Mouse (Mus musculus) adrenal gland, adult (tissue): ENCODE measurements around the gene Rab4b.
A peak's percentile ranks its signal among the peaks of the same experiment; 100 is the strongest.

Source experiments
- DNase-seq, 2 experiments: peaks; one replicate each; pipeline ENCODE4 v3.0.0; 2022 to 2023; ENCODE audit warnings: low spot score in 1 of 2; ENCODE audit not compliant: inconsistent age in 2 of 2

Gene Rab4b

GRCm38 (mm10) chr7:27185986-27186385 is 7.3 kb upstream of the Rab4b start:
- DNase-seq = no peak

- peak; percentile 43 to 71 for DNase-seq
Measured at GRCm38 (mm10) chr7:27184964-27185363, 6.3 kb upstream of the Rab4b start.

- DNase-seq = no peak
Measured at GRCm38 (mm10) chr7:27182498-27182897, 3.8 kb upstream of the Rab4b start.

DNA sequence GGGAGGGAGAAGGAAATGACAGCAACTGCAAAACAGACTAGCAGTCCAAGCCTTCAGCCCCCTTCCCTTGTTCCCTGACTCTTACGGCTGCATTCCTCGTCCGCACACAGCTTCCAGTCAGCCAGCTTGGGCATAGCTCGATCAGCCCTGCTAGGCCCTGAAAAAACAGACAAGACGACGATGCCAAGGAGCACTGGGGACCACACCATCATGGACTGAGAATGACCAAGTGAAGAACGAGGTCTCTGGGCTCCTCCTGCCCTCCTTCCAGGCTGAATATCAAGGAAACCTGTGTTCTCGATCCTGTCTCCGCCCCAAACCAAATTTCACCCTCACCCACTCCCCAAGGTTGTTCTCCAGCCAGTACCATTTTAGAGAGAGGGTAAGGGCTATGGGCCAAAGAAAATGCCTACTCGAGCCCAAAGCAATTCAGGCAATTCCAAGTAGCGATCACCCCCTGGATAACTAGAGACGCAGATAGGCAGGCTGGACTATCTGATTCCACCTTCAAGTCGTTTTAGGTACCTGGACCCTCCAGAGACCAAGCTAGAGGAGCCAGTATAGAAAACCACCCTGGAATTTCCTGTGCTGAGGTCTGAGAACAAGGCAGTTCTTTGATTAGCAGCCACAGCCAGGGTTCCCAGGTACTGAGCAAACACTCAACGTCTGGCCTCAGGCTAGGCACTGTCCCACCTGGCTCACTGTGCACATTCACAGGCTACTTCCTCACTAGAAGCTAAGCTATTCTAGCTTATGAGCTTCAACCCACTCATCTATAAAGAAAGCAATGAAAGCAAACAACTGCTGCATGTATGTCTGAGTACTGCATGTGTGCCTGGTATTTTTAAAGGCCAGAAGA is 2.4 kb upstream of the Rab4b start, which contains the start of the genes Gm21983 and Mia:
TSS of gene Gm21983 (minus strand) at position 250 of the 859 bp plus-strand sequence.
TSS of gene Mia (minus strand) at position 321 of the 859 bp plus-strand sequence.
- DNase-seq = no peak

GRCm38 (mm10) chr7:27180036-27180435 is 1.3 kb upstream of the Rab4b start:
- peak; percentile 51 to 77 for DNase-seq

DNA sequence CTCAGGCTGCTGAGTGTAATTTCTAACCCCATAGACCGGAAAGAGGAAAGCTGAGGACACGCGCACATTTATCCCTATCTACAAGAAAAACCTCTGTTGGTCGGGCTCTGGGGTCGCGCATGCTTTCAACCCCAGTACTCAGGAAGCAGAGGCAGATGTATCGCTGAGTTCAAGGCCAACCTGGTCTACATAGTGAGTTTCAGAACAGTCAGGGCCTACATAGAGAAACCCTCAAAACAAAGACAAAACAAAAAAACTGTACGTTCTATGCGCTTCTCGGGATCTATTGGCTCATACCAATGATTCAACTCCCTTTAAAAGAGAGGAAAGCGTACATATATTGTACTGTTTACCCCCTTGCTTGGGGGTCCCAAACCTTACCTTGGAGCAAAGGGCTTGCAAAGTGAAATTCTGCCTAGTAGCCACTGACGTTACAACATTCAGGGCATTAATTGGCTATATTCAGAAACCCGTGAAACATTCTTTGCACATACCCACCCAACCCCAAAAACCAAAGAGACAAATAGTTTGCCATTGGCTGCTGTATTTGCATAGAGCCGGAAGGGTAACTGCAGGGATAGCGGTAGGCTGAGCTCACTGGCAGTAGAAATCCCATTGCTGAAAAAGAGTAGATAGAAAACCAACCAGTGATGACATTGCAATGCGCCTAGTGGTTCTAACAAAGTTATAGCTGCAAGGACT is 672 bp upstream of the Rab4b start:
- no peak for DNase-seq

DNA sequence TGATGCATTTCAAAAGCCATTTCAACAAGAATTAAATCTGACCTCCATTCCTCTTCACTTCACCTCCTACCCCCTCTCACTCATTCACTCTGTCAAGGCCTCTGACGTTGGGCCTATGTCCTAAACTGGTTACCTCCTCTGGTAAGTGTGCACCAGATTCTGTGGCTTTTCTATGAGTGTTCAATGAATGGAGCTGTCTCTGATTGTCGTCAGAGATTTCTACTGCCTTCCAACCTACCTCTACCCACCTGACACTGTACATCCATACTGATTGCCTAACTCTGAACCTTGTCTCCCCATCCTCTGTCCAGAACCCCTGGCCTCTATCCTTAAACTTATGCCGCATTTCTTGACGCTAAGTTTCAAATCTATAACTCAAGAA is 763 bp downstream of the Rab4b start:
- no peak for DNase-seq

DNA sequence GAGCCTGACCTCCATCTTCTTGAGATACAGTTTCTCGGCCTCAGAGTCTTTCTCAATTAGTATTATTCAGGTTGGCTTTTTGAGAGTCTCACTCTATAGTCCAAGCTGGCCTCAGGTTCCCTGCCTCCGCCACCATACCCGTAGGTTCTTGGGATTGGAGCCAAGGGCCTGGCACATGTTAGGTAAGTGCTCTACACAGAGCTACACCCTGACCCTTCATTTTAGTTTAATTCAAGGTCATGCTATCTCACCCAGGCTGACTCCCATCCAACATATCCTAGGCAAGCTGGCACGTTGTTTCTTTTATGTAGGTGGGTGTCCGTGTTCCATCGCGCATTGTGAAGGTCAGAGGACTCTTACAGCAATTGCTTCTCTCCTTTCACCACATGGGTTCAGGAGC is 3.8 kb downstream of the Rab4b start:
- peak; percentile 46 to 54 for DNase-seq

DNA sequence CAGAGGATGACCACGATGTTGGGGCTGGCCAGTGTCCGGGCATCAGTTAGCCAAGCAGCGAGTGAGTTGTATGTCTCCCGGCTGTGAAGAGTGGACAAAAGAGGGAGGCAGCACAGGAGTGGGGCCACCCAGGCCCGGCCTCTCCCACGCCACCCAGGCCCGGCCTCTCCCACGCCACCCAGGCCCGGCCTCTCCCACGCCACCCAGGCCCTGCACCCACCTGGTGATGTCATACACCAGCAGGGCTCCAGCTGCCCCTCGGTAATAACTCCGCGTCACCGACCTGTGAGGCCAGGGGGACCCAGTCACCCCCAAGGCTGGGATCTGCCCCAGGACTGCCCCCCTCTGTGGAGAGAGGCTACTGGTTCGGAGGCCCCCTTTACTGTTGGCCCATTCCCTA is 4.2 kb downstream of the Rab4b start:
- peak in 1 of 2 experiments; percentile 32 for DNase-seq

GRCm38 (mm10) chr7:27170981-27171380 is 7.7 kb downstream of the Rab4b start:
- no peak for DNase-seq

DNA sequence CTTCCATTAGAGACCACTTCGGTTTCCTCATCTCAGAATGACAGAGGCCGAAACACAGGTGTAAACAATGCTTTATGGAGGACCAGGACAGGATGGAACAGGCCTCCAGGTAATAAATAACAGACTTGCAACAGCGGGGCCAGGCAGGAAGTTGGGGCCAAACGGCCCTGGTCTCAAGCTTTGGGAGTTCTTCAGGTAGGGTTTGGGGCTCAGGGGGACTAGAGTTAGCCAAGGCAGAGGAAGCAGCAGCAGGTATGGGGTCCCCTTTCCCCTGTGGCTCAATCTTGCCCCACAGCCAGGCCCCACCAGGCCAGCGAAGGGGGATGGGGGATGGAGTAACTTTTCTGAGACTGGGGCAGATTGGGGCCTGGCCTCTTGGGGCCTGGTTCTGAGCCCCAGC is 10.3 kb downstream of the Rab4b start:
- DNase-seq = peak in 1 of 2 experiments; percentile 33

DNA sequence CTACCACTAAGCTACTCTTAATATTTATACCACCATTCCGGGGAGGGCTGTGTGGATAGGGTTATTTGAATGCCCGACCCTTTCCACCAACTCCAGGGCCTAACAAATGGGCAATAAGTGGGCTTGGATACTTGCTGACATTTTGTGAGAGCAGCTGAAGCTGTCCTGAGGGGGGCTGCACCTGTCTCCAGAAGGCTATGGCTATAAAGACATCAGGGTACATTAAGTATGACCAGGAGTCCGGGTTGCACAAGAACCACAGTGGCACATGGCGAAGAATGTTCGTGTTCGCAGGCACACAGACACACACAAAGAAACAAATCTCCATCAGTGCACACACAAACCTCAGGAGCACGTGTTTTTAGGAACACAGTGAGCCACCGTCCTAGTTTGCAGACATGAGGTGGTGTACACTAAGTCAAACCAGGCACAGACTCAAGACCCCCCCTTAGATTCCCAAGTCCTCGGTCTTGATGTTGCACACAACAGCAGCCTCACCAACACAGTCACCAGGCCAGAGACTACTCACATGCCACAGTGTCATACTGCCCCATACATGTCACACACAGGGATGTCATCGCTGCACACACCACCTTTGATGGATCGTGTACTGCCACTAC is 11.1 kb downstream of the Rab4b start:
- peak in 1 of 2 experiments; percentile 61 for DNase-seq

DNA sequence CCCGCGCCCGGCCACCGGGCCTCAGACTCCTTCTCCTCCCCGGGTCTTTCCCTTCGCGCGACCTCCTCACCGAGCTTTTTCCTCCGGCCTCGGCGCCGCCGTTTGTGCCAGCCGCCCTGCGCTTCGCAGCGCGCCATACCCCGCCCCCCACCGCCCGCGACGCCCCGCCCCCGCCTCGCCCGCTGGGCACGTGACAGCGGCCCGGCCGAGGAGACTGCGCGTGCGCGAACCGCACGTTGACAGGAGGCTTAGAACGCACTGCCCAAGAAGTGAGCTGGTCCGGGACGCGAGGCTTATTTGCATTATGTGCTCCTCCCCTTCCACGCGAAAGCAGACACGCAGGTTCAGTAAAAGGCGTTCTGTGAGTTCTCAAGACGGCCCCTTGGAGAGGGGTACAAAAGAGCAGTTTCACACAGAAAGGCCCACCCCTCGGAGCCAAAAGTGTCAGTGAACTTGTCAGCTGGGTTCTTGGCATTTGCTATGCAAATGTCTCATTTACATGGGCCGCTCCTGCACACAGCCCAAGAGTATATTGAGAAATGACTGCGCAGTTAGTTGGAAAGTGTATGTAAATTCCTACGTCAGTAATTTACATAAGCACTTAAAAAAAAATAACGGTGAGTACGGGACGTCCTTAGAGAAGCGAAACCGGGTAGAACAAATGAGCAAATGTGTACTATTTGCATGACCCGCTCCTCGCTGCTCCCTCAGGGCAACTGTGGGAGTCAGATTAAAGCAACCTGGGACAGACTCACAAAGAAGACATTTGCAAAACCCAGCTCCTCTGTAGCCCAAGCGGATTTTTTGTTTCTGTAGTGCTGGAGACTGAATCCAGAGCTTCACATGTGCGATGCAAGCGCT is 11.9 kb downstream of the Rab4b start, which contains the start of gene Egln2:
TSS of gene Egln2 (minus strand) at position 189 of the 861 bp plus-strand sequence.
- peak; percentile 97 to 99 for DNase-seq

GRCm38 (mm10) chr7:27166229-27166613 is 12.5 kb downstream of the Rab4b start:
- peak; percentile 95 to 97 for DNase-seq

DNA sequence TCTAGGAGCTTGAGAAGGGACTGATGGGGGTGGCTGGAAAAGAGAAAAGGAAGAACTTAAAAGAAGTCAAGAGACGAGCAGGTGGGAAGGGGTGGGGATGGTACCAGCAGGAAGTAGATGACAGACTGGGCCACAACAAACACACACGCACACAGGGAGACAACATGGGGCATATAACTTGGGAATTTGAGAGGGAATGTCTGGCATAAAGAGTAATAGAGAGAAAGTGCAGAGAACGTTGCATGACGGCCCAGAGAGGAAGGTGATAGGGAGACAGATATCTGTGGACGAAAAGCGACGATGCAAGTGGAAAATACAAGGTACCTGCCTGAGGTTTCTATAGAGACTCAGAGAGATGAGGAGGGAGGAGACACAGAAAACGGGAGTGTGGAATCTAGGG is 13.0 kb downstream of the Rab4b start:
- no peak for DNase-seq

DNA sequence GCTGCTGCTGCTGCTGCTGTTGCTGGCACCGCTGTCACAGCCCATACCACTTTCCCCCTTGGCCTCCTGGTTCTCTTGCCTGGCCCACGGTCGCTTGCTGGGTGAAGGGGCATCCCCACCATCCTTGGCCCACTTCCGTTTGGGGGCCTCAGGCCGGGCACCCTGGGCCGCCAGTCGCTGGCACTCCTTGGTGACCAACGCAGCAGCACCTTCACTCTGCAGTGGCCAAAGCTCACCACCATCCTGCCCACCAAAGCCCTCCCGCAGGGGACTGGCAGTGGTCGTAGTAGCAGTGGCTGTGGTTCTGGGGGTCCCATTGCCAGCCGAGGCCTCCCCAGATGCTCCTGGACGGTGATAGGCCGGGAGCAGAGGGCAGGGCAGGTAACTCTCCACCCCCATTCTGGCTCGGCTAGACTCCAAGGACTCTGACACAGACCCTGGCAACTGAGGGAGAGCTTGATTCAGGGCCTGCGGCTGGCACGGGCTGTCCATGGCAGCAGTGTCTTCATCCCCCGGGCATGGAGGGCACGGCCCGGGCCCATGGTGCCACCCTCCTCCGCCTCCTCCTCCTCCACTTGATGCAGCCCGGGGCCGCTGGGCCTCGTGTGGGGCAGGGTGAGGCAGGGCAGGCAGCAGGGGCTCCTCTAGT is 13.6 kb downstream of the Rab4b start:
- DNase-seq = peak; percentile 90 to 95

DNA sequence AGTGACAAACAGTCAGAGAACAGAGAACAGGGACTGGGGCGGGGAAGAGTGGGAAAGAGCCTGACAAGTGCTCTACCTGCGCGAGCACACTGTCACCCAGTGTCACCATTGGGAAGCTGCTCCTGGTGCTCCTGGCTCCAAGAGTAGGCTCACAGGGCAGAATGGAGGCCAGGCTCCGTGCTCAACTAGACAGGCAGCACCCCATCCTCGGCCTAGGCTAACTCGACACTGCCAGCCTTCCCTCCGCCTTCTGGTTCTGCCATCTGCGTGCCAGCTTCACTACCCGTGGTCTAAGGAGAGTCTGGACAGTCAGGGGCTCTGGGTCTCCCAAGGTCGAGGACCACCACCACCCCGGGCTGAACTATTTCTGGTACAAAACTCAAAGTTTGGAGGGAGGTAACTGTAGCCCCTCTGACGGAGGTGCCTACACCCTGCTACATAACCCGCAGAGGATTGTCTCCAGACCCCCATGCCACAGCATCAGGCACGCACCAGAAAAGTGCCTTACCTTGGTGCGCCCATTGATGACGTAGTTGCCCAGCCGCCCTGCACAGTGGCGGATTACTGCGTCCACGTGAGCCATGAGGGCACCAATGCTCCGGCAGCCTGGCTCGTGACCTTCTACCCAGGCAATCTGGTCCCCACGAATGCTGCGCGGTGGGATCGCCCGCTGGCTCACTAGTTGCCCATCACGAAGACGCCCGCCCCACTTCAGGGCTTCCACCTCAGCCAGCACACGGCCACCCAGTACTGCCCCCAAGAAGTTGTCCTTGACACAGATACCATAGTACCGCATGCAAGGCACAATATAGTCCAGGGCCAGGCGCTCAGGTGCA is 14.4 kb downstream of the Rab4b start:
- DNase-seq = peak; percentile 80 to 89

- peak; percentile 35 to 74 for DNase-seq
Measured at GRCm38 (mm10) chr7:27163450-27163805, 15.3 kb downstream of the Rab4b start.

DNA sequence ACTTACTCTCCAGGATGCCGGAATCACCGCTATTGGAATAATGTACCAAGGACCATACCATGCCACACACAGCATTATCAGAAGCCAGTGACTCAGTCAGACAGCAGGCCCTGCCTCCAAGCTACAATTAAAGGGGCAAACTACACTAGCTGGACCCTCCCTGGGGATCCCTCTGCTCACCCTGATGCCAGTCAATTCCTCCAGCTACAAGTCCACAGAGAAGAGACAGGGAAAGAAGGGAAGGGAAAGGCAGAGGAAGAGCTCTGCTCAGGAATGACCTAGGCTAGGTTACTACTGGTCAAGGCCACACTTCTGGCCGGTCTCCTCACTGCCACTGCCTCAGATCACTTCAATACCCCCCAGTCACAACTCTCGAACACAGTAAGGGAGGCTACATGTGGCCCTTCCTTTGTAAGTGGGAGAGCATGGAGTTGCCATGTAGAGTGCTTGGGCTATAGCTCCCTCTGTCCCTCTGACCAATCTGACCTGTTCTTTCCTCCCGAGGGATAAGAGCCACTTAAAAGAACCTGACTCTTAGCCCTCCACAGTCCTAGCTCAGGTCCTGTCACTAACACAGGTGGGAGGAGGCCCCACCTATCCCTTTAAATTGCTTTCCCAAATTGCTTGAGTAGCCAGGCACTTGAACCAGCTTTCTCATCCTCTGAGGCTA is 15.8 kb downstream of the Rab4b start:
- peak in 1 of 2 experiments; percentile 82 for DNase-seq
